Mouse (Mus musculus) olfactory bulb, adult 2 months (tissue): Measurements from ENCODE around the gene Plcb4.

Experiments used
- CTCF ChIP-seq: fragments of 200-500 bp; IDR thresholded peaks from 2 replicates; pipeline ENCODE4 v1.5.1; 2012; ENCODE audit warnings: low read depth, mild to moderate bottlenecking, low read length, moderate library complexity; ENCODE audit not compliant: insufficient read depth
- POLR2A ChIP-seq: fragments of 200-500 bp; IDR thresholded peaks from 2 replicates; pipeline ENCODE4 v1.6.1; 2012; ENCODE audit warnings: mild to moderate bottlenecking, low read depth, low read length, moderate library complexity; ENCODE audit not compliant: insufficient read depth

- no peak for TF ChIP-seq CTCF
- TF ChIP-seq POLR2A = no peak
Observed at GRCm38 (mm10) chr2:135731591-135731990, 72.8 kb downstream of the Plcb4 start.
